Mouse (Mus musculus) olfactory bulb, adult 2 months (tissue): ENCODE results near the gene Elk4.

Experiments
- CTCF ChIP-seq: fragments of 200-500 bp; IDR thresholded peaks from 2 replicates; pipeline ENCODE4 v1.5.1; 2012; ENCODE audit warnings: low read depth, mild to moderate bottlenecking, low read length, moderate library complexity; ENCODE audit not compliant: insufficient read depth
- POLR2A ChIP-seq: fragments of 200-500 bp; IDR thresholded peaks from 2 replicates; pipeline ENCODE4 v1.6.1; 2012; ENCODE audit warnings: mild to moderate bottlenecking, low read depth, low read length, moderate library complexity; ENCODE audit not compliant: insufficient read depth

- TF ChIP-seq CTCF (peak; percentile 63), POLR2A (no peak)
These were observed 38.8 kb downstream of the Elk4 start for GRCm38 (mm10) chr1:132046143-132046735.
